Mouse (Mus musculus): ENCODE data around the gene Galnt9.
A peak's percentile ranks its signal among the peaks of the same experiment; 100 is the strongest.

Galnt9 gene

DNA sequence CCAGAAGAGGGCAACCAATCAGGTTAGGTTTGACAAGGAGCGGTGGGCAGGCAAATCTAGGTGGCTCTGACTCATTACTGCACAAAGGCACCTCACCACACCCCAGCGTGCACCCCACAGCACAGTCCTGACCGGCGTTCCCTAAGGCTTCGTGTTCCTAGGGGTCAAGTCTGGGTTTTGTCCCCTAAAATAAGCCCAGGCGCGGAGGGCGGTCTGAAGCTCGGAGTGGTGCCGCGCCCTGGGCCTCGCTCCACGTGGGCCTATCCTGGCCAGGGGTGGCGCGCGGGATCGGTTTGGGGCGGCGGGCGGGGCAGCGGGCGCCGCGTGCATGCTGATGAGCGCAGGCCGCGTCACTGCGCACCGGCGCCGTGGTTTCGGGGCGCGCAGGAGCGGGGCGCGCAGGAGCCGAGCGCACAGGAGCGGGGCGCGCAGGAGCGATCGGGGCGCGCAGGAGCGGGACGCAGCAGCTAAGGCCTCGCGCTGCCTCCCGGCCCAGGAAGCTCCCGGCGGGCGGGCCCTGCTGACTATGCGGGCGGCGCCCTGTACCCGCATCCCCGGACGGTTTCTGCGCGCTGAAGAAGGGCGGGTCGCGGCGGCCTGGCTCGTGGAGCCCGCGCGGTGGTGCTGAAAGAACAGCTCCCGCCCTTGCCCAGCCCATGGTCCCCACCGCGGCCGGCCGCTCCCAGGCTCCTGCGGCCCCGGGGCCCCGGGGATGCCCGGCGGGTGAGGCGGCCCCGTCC, at the start of gene Galnt9:
Gene Galnt9 (plus strand): TSS at position 405 of the 740 bp plus-strand sequence.
- peak; percentile 82 for DNase-seq (ENCODE audit: low spot score)

DNA sequence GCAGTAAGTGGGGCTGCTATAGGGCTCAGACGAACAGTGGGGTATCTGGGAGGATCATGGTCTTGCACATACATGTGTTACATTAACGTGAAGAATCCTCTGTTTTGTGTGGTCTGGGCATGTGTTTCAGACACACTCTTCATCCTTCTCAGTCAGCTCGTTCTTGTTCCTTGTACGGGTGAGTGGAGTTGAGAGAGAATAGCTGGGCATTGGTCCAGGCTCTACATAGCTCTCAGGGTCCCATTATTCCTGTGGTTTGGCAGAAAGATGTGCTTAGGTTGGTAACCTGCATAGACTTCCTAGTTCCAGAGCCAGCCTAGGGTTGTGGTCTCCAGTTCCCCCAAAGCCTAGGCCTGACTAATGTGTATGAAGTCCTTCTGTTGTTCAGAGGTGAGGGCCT, 49.8 kb upstream of the Galnt9 start:
- DNase-seq (ENCODE audit: low spot score): no peak

DNA sequence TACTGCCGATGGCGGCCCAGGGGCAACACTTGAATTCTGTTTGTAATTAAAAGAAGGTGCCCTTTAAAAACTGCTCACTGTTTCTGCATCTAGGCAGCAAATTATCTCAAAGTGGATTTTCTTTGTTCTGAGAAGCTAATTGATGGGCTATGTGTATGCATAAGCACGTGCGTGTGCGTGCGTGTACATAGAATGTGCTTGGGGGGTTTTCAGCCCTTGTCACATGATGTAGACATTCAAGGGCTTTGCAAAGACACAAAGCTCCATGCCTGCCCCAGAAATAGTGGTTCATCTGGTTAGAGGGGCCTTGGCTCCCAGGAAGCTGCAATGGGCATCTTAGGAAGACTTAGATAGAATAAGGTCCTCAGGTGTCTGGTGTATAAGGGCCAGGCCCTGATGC, 49.1 kb upstream of the Galnt9 start:
- no peak for DNase-seq (ENCODE audit: low spot score)

DNA sequence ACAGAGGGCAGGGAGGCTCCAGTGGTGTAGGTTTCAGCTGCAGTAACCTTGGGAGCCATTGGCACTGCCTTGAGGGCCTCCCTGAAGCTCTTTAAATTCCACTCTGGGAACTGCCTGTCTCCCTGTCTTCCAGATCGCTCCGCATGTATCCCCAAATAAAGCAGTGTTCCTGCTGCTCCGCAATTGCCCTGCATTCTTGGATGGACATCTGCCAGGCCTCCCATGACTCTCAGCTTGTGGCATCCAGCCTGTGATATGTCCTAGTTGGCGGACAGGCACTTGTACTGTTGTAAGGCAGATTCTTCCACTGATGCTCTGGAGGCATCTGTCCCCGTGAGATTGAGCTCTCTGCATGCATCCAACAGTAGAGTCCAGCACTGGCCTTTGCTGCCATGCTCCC, 46.6 kb upstream of the Galnt9 start:
- no peak for DNase-seq (ENCODE audit: low spot score)

DNA sequence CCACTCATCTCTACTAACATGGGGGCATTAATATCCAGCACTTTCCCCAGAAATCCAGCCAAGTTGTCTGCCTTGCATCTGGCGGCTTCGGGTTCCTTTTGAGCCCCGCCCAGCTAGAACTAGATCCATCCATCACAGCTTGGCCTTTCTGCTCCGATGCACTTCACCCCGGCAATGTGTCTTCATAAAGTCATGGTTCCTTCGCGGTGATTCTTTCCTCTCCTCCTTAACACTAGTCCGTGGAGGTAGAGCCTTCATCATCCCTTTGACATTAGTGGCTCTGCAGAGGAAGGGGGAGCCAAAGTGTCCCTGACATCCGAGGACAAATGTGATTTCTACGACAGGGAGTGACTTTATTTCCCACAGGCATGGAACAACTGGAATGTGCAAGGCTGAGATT, 46.1 kb upstream of the Galnt9 start:
- DNase-seq (ENCODE audit: low spot score): peak; percentile 65

DNA sequence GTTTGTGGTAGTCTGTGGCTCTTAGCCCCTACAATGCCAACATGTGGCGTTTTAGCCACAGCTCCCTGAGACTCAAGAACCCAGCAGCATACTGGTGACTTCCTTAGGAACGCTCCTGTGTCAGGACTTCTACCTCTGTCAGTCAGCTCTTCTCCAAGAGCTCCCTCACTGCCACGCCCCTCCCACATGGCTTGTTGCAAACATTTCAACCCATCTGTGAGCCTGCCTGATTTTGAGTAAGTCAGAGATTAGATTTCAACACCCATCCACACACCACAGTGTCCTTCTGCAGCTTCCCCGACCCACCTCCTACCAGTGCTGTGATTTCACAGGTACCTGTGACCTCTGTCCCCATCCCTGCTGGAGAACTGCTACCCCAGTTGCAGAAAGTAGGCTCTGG, 43.9 kb upstream of the Galnt9 start:
- DNase-seq (ENCODE audit: low spot score): no peak

DNA sequence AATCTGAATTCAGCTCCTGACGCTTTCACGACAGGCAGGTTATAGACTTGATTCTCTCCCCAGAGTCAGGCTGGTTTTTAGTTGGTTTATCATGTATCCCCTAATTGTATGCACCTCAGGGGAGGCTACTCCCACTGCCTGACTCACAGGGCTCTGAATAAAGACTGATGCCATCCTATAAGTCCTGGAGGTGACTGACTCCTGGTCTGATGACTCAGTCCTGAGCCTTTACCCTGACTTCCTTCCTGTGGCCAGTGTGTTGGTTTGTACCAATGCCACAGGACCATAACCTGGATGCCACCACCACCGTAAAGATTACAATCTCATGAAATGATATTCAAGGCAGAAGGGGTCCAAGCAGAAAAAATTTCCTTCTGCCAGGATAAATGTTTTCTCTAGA, 40.8 kb upstream of the Galnt9 start:
- DNase-seq (ENCODE audit: low spot score): no peak

DNA sequence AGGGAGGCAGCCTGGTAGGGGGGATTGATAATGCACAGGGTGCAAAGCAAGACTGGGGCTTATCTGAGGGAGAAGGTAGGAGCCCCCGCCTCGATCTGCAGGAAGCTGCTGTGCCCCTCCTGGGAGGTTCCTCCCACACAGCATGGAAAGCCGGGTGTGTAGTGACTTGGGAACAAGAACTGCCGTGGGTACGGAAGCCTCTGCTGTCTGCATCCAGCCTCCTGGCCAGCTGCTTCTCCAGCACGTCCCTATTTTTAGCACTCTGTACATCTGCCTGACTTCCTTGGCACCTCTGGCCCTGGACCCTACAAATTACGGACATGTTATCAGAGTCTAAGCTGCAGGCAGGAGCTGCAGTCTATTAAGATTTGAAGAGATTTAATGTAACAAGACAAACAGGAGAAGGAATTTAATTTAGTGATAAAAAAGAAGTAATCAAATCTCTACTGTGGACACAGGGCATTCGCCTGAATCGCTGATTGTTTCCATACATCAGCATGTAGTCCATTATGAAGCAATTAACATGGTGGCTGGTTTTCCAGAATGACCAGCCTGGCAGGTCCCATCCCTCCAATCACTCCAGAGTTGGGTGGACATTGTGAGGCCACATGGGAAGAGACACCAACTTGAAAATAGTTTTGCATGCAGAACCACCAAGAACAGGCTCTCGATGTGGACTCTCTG, 38.4 kb upstream of the Galnt9 start:
- no peak for DNase-seq (ENCODE audit: low spot score)

DNA sequence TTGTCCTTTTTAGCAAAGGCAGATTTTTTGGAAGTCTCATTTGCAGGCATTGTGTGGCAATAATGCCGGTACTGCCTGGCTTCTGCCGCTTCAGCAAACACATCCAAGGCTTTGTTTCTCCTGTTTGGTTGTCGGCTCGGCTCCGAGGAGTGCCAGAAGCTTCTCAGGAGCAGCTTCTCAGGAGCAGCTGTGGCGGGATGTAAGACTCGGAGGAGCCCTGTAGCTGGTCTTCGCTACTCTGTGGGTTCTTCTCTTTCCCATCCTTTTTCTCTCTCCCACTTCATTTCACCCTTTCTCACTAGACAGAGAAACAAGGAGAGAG, 37.9 kb upstream of the Galnt9 start:
- no peak for DNase-seq (ENCODE audit: low spot score)

DNA sequence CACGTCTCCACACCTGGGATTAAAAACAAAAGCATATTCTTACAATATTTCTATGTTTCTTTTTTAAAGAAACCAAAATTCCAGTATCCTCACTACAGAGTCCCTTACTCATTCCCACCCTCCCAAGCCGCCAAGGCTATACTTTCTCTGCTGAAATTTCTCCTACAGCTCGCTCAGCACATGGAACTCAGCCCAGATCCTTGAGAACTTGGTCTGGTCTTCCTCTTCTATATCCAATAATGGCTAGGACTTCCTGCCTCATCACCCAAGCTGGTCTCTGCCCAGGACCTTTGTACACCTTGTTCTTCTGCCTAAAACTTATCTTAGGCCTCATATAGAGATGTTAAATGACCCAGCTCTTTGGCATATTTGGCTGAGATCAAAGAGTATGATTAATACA, 37.3 kb upstream of the Galnt9 start:
- DNase-seq (ENCODE audit: low spot score): no peak

DNA sequence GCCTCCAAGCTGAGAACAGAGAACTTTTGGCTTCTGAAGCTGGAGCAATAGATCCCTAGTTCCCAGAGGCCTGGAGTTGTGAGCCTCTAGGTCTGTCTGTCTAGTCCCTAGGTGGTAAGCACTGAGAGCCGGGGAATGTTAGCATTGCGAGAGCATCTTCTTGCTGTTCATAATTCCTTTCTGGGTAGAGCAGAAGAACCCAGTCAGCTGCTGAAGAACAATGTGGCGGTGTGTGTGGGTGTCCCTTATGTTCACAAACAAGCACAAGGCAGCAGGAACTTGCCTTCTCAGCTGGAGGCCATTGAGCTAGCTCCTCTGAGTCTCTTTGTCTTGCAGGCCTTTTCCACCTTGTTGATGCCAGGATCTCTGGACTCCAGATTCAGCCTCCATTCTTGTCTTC, 36.2 kb upstream of the Galnt9 start:
- no peak for DNase-seq (ENCODE audit: low spot score)

DNA sequence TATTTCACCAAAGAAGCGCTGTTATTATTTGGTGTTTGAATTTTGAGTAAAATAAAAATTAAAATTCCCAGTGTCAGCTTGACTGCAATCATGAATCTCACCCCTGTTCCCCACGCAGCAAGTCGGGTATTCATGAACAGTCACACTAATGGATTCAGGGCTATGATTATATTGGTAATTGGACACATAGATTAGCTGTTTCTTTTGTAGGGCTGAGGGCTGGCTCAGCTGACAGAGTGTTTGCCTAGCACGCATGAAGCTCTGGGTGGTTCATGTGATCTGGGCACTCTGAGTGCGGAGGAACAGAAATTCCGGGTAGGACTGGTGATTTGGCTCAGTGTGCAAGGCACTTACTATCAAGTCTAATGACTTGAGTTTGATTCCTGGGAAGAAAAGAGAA, 33.8 kb upstream of the Galnt9 start:
- DNase-seq (ENCODE audit: low spot score): no peak

DNA sequence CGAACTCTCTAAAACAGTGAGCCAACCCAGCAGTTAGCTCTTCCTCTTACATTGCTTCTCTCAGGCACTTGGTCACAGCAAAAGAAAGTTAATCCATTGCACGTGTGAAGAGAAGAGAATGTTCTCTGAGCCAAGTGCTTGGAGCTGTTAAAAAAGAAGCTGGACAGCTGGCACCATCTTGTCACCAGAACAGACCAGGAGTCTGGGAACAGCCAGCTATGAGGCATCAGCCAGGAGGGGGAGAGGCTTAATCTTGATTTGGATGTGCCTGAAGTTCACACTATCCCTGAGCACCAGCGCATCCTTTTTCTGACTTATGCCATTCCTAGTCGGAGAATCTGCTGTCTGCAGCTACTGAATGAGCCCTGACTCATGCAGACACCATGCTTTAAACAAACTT, 30.4 kb upstream of the Galnt9 start:
- no peak for DNase-seq (ENCODE audit: low spot score)

DNA sequence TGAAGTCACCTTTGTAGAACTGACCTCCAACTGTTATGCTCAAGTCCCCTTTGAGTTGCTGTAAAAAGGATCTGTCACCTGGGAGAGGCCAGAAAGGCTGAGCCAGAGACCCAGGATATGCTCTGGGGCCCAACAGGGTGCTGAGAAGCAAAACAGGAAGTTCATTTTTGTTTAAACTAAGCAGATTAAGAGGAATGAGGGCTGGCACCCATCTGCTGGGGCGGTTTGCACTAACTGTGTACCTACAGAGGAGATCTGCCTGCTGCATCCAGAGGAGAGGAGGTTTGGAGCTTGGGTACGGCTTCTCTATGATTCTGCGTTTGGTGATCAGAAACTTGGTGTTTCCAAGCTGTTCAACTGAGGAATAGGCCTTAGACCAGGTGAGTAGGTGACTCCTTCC, 29.5 kb upstream of the Galnt9 start:
- DNase-seq (ENCODE audit: low spot score): no peak

DNA sequence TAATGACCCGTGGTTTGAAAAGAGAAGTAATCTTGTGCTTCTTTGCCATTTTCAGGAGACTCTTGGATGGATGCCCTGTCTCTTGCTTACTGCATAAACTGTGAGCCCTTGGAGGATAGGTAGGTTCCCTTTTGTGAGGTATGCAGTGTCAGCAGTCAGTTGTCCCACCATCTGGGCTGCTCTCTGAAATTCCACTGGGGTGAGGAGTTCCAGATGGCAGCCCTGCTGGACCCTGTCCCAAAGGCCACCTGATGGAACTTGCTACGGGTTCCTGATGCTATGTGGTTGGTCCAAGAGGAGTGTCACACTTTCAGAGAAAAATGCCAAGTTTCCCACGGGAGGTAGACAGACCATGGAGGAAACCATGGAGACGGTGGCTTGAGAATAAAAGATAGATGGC, 27.8 kb upstream of the Galnt9 start:
- DNase-seq (ENCODE audit: low spot score): no peak

DNA sequence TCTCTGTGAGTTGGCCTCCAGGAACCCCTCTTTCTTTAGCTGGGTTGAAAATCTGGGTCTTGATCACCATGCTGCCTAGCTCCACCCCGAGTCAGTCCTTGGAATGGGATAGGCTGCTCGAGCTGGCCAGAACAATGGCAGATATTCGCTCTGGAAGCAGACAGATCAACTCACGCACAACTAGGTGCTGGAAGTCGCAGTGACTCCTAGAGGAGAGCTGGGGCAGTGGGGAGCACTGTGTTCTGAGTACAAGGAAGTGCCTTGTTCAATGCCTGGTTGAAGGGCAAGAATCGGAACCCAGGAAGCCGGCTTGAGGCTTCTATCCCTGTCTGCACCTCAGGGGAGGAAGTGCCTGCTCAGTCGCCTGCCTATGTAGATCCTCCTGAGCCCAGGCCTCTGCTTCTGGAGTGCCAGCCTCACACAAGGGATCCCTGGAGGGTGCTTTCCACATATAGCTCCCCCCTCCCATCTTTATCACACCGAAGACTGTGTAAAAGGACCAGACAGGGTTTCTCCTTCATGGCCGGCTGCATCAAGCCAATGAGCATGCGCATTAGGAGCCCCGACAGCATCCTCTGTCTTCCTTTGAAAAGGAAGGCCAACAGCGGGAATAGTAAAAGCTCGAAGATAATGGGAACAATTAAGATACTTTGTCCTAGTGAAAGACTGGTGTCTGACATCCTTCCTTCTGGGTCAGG, 25.9 kb upstream of the Galnt9 start:
- peak; percentile 39 for DNase-seq (ENCODE audit: low spot score)

DNA sequence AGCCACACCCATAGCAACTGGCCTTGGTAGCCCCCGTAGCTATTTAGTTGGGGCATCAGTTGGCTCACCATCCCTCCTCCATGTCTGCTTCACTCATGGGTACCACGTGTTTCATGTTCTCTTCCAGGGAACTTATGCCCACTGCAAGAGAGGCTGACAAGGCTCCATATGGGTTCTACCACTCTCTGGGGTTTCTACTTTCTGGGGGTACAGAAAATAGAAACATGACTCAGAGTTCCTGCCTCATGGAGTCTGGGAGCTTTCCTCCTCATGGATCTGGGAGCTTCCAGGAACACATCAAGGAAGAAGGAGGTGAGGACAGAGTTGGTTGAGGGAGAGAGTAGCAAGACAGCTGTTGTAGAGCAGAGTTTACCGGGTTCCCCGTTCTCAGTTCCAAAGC, 23.2 kb upstream of the Galnt9 start:
- no peak for DNase-seq (ENCODE audit: low spot score)

DNA sequence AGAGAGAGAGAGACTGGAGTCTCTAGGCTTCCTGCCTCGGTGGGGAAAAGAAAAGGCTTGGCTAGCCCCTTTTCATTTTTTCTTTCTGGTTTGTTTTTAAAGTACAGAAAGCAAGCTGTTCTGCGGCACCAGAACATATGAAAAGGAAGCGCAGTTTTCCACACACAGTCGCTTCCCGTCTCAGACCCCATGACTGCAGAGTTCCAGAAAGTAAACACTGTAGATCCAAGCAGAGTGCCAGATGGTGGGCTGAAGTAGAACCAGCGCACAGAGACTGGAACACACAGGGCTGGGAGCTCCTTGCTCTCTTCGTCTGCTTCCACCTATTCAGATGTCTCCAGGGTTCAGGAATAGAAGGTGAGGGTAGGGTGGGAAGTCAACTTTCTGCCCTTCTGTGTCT, 22.3 kb upstream of the Galnt9 start:
- DNase-seq (ENCODE audit: low spot score): no peak

DNA sequence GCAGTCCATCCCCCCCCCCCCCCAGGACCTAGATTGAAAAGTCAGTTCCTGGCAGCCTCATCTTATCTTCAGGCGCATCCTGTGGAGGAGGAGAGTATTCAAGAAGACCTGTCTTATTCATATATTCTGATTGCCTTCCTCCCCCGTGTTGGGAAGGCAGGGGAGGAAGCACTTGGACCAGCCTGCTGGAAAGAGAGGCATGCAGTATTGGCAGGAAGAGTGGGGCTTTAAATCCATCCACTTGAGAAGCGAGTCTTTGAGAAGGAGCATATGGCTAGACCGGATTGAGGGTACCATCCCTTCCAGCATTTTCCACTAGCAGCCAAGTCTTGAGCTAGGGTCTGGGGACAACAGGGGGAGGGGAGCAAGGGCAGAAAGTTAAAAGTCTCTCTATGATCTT, 20.9 kb upstream of the Galnt9 start:
- DNase-seq (ENCODE audit: low spot score): no peak

DNA sequence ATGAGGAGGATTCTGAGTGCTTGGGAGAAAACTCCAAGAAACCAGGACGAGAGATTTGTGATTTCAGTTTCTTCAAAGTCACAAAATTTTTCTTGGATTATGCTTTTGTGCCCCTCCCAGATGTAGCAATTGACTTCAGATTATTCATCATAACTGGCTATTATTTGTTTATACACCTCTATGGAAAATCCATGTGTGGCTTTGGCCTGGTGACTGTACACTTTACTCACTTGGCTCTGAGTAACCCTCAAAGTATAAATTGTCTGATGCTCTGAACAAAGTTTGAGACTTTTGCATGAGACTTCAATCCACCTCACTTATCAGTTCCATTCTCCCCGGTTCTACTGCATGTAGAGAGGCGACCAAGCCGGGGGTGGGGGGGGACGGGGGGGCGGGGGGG, 18.5 kb upstream of the Galnt9 start:
- no peak for DNase-seq (ENCODE audit: low spot score)

DNA sequence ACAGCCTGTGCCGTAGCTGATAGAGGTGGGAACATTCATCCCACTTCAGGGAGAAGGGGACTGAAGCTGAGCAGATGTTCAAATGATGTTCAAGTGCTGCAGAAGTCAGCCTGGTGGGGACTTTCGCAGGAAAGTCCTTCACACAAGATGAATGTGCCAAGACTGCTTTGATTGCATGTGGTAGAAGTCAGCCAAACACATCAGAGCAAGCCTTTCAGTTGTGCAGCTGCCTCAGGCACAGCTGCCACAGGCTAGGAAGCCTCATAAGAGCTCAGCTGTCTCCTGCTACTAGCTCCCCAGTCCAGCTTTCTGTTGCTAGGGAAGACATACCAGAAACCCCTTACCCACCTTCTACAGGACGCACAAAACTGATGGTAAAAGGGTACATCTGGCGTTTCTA, 17.6 kb upstream of the Galnt9 start:
- DNase-seq (ENCODE audit: low spot score): no peak

DNA sequence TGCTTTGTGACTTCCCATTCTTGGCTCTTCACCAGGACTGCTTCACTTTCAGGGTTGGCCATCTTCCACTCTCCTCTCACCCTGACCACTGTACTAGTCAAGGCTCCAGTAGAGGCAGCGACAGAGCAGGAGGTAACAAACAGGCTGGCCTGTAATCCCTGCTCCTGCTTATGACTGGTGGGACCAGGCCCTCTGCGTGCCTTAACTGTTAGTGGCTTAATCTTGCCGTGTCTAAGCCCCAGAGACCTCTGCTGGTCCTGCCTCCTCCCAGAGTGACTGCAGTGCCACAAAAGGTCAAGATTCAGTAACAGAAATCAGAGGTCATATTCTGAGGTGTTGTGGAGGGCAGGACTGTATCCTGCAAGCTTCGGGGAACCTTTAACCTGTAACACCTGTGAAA, 13.1 kb upstream of the Galnt9 start:
- no peak for DNase-seq (ENCODE audit: low spot score)

DNA sequence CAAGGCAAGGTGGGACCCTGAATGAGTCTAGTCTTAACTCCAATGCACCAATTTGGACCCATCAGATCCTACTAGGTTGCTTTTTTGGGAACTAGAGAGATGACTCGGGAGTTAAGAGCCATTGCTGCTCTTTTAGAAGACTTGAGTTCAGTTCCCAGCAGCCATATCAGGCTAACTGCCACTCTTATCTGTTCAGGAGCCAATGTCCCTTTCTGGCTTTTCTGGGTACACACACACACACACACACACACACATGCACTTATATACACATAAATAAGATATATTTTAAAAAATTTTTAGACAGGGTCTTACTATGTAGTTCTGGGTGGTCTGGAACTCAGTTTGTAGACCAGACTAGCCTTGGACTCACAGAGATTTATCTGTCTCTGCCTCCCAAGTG, 9.8 kb upstream of the Galnt9 start:
- no peak for DNase-seq (ENCODE audit: low spot score)

DNA sequence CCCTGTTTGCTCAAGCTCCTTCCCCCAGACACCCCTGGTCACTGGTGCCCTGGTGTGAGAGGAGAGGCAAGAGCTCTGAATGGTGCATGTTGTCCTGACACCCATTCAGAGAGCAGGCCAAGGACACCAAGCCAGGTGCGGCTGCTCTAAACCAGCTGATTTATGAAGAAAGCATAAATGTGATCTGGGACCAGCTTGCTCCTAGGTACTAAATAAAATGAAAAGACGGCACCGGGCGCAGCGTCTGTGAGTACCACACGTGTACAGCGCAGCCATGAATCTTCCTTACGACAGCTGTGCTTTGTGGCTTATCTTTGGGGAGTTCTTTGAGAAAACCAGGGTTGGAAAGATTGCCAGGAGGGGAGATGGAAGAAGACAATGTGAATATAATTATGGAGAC, 8.2 kb upstream of the Galnt9 start:
- no peak for DNase-seq (ENCODE audit: low spot score)

Data from embryo, embryonic 10 days (tissue).